Mouse (Mus musculus) frontal cortex, postnatal 36 days (tissue): ENCODE results near the gene Inpp5a.

Experiments used
- DNase-seq, 2 experiments: peaks; one replicate each; pipeline ENCODE4 v3.0.0; 2022; ENCODE audit warnings: low spot score in 2 of 2

Inpp5a gene

GRCm38 (mm10) chr7:139536831-139537230 is 147.9 kb downstream of the Inpp5a start:
- DNase-seq = no peak

- no peak for DNase-seq
These were observed 148.9 kb downstream of the Inpp5a start for GRCm38 (mm10) chr7:139537831-139538230.

GRCm38 (mm10) chr7:139538541-139538940 is 149.6 kb downstream of the Inpp5a start:
- DNase-seq = peak; percentile 36 to 50

- peak; percentile 19 to 37 for DNase-seq
These were observed 151.7 kb downstream of the Inpp5a start for GRCm38 (mm10) chr7:139540601-139541000.

GRCm38 (mm10) chr7:139541422-139541821 is 152.5 kb downstream of the Inpp5a start:
- no peak for DNase-seq

GRCm38 (mm10) chr7:139544706-139545625 is 156.1 kb downstream of the Inpp5a start:
- peak in 1 of 2 experiments; percentile 29 for DNase-seq

- DNase-seq = no peak
These were observed 158.4 kb downstream of the Inpp5a start for GRCm38 (mm10) chr7:139547325-139547724.

- DNase-seq = no peak
These were observed 161.3 kb downstream of the Inpp5a start for GRCm38 (mm10) chr7:139550086-139550783.

GRCm38 (mm10) chr7:139551519-139551918 is 162.6 kb downstream of the Inpp5a start:
- DNase-seq = no peak

- DNase-seq = no peak
These were observed 167.4 kb downstream of the Inpp5a start for GRCm38 (mm10) chr7:139556331-139556730.

GRCm38 (mm10) chr7:139556746-139557526 is 168.0 kb downstream of the Inpp5a start:
- no peak for DNase-seq

- no peak for DNase-seq
These were observed 170.8 kb downstream of the Inpp5a start for GRCm38 (mm10) chr7:139559659-139560058.

GRCm38 (mm10) chr7:139563425-139563824 is 174.5 kb downstream of the Inpp5a start:
- no peak for DNase-seq

- DNase-seq = no peak
These were observed 175.3 kb downstream of the Inpp5a start for GRCm38 (mm10) chr7:139564161-139564560.

- no peak for DNase-seq
These were observed 177.1 kb downstream of the Inpp5a start for GRCm38 (mm10) chr7:139565998-139566397.

GRCm38 (mm10) chr7:139566533-139566932 is 177.6 kb downstream of the Inpp5a start:
- no peak for DNase-seq

- no peak for DNase-seq
These were observed 181.9 kb downstream of the Inpp5a start for GRCm38 (mm10) chr7:139570788-139571187.

- no peak for DNase-seq
These were observed 183.8 kb downstream of the Inpp5a start for GRCm38 (mm10) chr7:139572665-139573064.

GRCm38 (mm10) chr7:139576064-139576686 is 187.3 kb downstream of the Inpp5a start:
- DNase-seq = no peak

- no peak for DNase-seq
These were observed 190.5 kb downstream of the Inpp5a start for GRCm38 (mm10) chr7:139579261-139579905.
